Mouse (Mus musculus) liver, embryonic 11.5 days (tissue): ENCODE measurements around the gene Hba-a2. TPM values are rescaled to one million over a fixed set of nuclear protein-coding genes. Genes with fewer than 3 reads are reported as not detected.
"Not testable (repeated sequence)": the region's sequence is repeated elsewhere in the genome, so short reads cannot be mapped to it uniquely, and the experiment has no call there.

ENCODE experiments used
- ATAC-seq: fragments of 200-750 bp; cut with Nextera tagmentation; replicated peaks from 2 replicates; pipeline ENCODE4 v1.8.0; 2017; ENCODE audit warnings: moderate number of reproducible peaks, mild to moderate bottlenecking, moderate TSS enrichment, moderate library complexity; ENCODE audit not compliant: low FRiP score
- DNase-seq: peaks from one replicate; pipeline ENCODE4 v3.0.0-alpha.2; 2017; ENCODE audit warnings: low spot score
- H3K27ac ChIP-seq: fragments of 300-500 bp; sonication (generic); 2 replicates; pipeline ENCODE4 v1.5.1; 2014; ENCODE audit warnings: mild to moderate bottlenecking, low read depth, low read length, control low read depth
- H3K27me3 ChIP-seq: fragments of 300-500 bp; sonication (generic); replicated peaks from 2 replicates; pipeline ENCODE4 v1.6.1; 2014; ENCODE audit warnings: low read length, mixed read lengths; ENCODE audit not compliant: control insufficient read depth, insufficient read depth
- H3K36me3 ChIP-seq: fragments of 300-500 bp; sonication (generic); 2 replicates; pipeline ENCODE4 v1.6.1; 2014; ENCODE audit warnings: mild to moderate bottlenecking, low read length, moderate library complexity, mixed read lengths; ENCODE audit not compliant: control insufficient read depth, insufficient read depth
- H3K4me1 ChIP-seq: fragments of 300-500 bp; sonication (generic); replicated peaks from 2 replicates; pipeline ENCODE4 v1.6.1; 2014; ENCODE audit warnings: low read length, mixed read lengths; ENCODE audit not compliant: control insufficient read depth, insufficient read depth
- H3K4me2 ChIP-seq: fragments of 300-500 bp; sonication (generic); 2 replicates; pipeline ENCODE4 v1.6.1; 2014; ENCODE audit warnings: mild to moderate bottlenecking, control low read depth, moderate library complexity
- H3K4me3 ChIP-seq: fragments of 300-500 bp; sonication (generic); 2 replicates; pipeline ENCODE4 v1.5.1; 2014; ENCODE audit warnings: low read depth, low read length, control low read depth
- H3K9ac ChIP-seq: fragments of 300-500 bp; sonication (generic); 2 replicates; pipeline ENCODE4 v1.6.1; 2014; ENCODE audit warnings: low read depth, low read length, control low read depth
- H3K9me3 ChIP-seq: fragments of 300-500 bp; sonication (generic); 2 replicates; pipeline ENCODE4 v1.6.1; 2016; ENCODE audit warnings: low read length, inconsistent platforms, mixed read lengths; ENCODE audit not compliant: control insufficient read depth
- WGBS: fragments of 180-500 bp; shearing (Covaris S2); extraction: QIAGEN DNeasy Blood & Tissue Kit; methylation state at CpG from one replicate; pipeline ENCODE4 v1.1.7; 2014; 5-methylcytosine and 5-hydroxymethylcytosine counted together
- polyA plus RNA-seq: library from polyadenylated mRNA; unstranded; fragments of >200 nt; fragmentation: Nextera tagmentation; extraction: Ambion mirVana; gene quantifications from 2 replicates; pipeline ENCODE4 v1.2.1, GENCODE M21; 2014

The Hba-a2 gene
- polyA plus RNA-seq, 1 experiment from 2014 or later: 25,282 TPM

DNA sequence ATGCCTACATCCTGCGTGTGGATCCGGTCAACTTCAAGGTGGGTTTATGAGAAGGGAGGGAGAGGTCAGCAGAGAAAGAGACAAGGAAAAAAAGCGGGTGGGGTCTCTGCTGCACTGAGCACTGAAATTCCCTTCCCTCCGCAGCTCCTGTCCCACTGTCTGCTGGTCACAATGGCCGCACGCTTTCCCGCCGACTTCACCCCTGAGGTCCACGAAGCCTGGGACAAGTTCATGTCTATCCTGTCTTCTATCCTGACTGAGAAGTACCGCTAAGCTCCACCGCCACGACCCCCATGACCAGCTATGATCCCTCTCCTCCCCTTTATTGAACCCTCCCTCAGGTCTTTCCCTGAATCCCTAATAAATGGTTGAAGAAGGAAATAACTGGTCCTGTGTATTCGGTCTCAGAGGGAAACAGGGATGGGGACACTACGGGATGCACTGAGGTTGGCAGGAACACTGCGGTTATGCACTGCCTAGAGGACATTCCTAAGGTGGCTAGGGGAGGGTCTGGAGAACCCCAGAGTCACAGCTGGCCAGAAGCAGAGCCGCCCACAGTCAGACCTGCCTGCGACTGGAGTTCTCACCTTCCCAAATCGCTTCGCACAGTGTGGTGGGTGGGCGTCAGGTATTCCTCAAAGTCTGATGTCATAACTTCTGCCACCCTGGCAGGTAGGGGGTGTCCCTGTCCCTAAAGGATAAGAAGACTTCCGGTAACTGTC is 18.4 kb upstream of the Hba-a2 start:
- Histone ChIP-seq H3K36me3 (no peaks in the 10 kb centered on the region), H3K4me1 (peaks cover 13% of the 10 kb centered on the region), H3K27me3 (peaks cover 32% of the 10 kb centered on the region), H3K4me3 (0 out of 2 replicates have a peak overlapping the region, but pooled peaks have one; percentile 6), H3K27ac (peak overlapping the region; percentile 40; the same call in 1 of the 2 replicates), H3K4me2 (no peak overlapping the region), H3K9ac (peak overlapping the region; percentile 10; the same call in 1 of the 2 replicates), H3K9me3 (no peaks in the 10 kb centered on the region)
- 57% methylated on average over 21 of the region's 21 CpGs for WGBS
- no peak for DNase-seq
- peak; percentile 27; the same call in 1 of the 2 replicates for ATAC-seq

DNA sequence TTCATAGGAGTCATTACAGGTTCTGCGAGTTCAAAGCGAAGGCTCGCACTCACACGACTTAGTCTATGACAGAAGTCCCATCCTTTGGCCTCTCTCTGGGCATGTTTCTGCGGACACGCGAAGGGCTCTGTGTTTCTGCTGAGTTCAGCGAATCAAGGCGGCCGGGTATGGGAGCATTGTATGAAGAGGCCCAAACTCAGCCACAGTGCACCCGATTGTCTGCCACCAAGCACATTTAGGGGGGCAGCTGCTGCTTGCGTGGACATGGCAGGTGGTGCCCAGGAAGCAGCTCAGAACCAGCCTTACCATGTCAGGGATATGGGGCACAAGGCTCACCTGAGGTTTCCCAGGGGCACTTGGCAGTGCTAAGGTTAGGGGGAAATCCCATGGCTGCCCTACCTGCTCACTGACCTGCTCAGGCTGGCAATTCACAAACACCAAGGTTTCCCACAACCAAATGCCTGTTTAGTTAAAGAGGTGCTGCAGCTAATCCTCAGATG is 17.8 kb upstream of the Hba-a2 start:
- Histone ChIP-seq H3K4me2 (no peak overlapping the region; the same call in 1 of the 2 replicates), H3K9me3 (no peaks in the 10 kb centered on the region), H3K27me3 (peaks cover 32% of the 10 kb centered on the region), H3K27ac (peak overlapping the region; percentile 40; the same call in 1 of the 2 replicates), H3K9ac (no peak overlapping the region), H3K4me1 (peaks cover 13% of the 10 kb centered on the region), H3K4me3 (no peak overlapping the region), H3K36me3 (no peaks in the 10 kb centered on the region)
- DNase-seq (no peak), ATAC-seq (no peak)
- 70% methylated on average over 12 of the region's 12 CpGs for WGBS

DNA sequence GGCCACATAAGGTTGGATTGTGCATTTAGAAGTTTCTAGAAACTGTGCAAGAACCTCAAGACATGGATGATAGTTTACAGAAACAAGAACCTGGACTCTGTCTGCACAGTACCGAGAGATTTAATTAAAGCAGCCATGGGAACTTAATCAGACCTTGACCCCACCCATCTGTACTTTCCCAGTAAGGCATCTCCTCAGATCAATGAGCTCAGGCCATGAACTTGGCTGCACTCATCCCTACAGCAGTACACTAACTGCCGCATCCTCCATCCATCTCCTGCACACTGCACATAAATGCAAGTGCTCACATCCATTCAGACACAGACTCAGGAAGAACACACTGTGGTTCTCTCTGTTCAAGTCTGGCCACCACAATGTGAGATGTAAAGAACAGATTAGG is 15.6 kb upstream of the Hba-a2 start:
- Histone ChIP-seq H3K4me1 (peaks cover 13% of the 10 kb centered on the region), H3K36me3 (no peaks in the 10 kb centered on the region), H3K9ac (peak overlapping the region; percentile 65; the same call in 1 of the 2 replicates), H3K4me2 (peak overlapping the region; percentile 48), H3K27me3 (peaks cover 32% of the 10 kb centered on the region), H3K4me3 (no peak overlapping the region), H3K27ac (peak overlapping the region; percentile 87), H3K9me3 (no peaks in the 10 kb centered on the region)
- DNase-seq (no peak), ATAC-seq (no peak)
- 78% methylated on average over 2 of the region's 2 CpGs for WGBS

DNA sequence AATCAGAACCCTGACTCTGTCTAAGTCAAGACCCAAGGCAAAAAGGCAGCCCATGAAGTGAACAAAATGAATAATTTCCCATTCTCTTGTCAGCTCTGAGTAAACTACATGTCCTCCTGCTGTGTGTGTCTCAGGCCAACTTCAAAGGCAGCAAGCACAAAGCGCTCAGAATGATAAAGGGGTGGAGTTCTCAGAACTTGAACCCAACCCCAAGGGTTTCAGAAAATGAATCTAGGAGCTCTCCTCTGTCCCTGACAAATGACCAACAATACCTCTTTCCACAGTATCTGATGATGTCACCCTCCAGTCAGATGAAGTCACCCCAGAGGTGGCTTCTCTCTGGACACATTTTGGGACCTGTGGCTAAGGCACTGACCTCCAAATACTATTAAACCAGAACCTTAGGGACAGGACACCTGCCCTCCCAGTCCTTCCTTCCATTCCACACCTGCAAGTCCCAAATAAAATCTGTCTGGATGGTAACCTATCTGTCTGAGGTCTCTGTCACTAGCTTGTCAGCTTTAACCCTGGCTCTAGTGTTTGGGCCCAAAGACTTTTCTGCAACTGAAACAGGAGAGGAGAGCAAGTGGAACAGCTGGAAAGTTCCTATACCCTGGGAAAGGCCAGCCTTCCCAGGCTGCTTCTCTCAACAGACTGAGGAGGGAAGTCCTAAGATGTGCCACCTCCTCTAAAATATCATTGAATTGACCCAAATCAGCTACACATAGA is 14.7 kb upstream of the Hba-a2 start:
- Histone ChIP-seq H3K9ac (peak overlapping the region; percentile 65), H3K4me2 (peak overlapping the region; percentile 48), H3K4me3 (no peak overlapping the region), H3K4me1 (peaks cover 13% of the 10 kb centered on the region), H3K27me3 (peaks cover 29% of the 10 kb centered on the region), H3K36me3 (no peaks in the 10 kb centered on the region), H3K27ac (peak overlapping the region; percentile 87), H3K9me3 (no peaks in the 10 kb centered on the region)
- ATAC-seq: no peak
- 46% methylated on average over 1 of the region's 1 CpGs for WGBS
- DNase-seq: no peak

DNA sequence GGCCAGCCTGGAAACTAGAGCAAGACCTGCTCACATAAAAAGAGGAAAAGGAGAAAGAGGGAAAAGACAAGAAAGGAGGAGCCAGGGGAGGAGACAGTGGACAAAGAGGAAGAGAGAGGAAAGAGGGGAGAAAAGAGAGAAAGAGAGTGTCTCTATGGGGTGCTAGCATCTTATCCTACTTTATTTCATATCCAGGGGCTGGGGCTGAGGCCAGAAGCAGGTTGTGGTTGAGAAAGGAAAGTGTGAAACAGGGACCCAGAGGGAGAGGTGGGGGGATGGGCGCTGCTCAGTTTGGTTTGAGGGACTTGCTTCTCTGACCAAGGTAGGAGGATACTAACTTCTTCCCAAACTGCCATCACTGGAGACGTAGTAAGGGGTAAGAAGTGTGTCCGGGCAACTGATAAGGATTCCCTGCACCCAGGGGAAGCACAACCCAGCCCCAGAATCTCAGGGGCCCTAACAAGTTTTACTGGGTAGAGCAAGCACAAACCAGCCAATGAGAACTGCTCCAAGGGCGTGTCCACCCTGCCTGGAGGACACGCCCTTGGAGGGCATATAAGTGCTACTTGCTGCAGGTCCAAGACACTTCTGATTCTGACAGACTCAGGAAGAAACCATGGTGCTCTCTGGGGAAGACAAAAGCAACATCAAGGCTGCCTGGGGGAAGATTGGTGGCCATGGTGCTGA is 13.1 kb upstream of the Hba-a2 start, which contains the start of gene Hba-a1:
TSS of gene Hba-a1 (plus strand) at position 421 of the 687 bp plus-strand sequence.
- peak within 1 kb of the TSS; percentile 32 for H3K4me3 ChIP-seq
- H3K9ac ChIP-seq: peak within 1 kb of the TSS; percentile 55
- 11% methylated on average over 1 of the region's 5 CpGs for WGBS
- H3K27ac ChIP-seq: peak within 1 kb of the TSS; percentile 87
- H3K4me1 ChIP-seq: peaks cover 13% of the 10 kb centered on the region
- not testable (repeated sequence) for H3K36me3 ChIP-seq, DNase-seq, H3K9me3 ChIP-seq
- H3K27me3 ChIP-seq: peaks cover 19% of the 10 kb centered on the region
- peak; percentile 79 for ATAC-seq
- peak within 1 kb of the TSS; percentile 51 for H3K4me2 ChIP-seq

DNA sequence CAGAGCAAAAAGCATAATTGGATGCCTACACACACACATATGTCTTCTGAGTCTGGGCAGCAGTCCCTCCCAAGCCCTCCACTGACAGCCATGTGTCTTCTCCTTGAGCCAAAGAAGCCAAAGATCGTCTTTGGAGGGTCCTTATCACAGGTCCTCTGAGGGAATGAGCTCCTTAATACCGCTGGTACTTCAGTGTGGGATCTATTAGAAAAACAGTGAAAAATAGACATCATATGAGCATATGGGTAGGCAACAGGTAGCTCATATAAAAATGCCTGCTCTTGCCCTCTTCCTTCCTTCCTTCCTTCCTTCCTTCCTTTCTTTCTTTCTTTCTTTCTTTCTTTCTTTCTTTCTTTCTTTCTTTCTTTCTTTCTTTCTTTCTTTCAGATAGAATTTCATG is 11.7 kb upstream of the Hba-a2 start:
- H3K9me3 ChIP-seq, H3K27me3 ChIP-seq, H3K36me3 ChIP-seq, DNase-seq: not testable (repeated sequence)
- Histone ChIP-seq H3K27ac (peak overlapping the region; percentile 71), H3K4me3 (peak overlapping the region; percentile 32), H3K9ac (peak overlapping the region; percentile 55), H3K4me2 (peak overlapping the region; percentile 43), H3K4me1 (peaks cover 13% of the 10 kb centered on the region)
- ATAC-seq: peak; percentile 4
- WGBS: 34% methylated on average over 2 of the region's 2 CpGs

DNA sequence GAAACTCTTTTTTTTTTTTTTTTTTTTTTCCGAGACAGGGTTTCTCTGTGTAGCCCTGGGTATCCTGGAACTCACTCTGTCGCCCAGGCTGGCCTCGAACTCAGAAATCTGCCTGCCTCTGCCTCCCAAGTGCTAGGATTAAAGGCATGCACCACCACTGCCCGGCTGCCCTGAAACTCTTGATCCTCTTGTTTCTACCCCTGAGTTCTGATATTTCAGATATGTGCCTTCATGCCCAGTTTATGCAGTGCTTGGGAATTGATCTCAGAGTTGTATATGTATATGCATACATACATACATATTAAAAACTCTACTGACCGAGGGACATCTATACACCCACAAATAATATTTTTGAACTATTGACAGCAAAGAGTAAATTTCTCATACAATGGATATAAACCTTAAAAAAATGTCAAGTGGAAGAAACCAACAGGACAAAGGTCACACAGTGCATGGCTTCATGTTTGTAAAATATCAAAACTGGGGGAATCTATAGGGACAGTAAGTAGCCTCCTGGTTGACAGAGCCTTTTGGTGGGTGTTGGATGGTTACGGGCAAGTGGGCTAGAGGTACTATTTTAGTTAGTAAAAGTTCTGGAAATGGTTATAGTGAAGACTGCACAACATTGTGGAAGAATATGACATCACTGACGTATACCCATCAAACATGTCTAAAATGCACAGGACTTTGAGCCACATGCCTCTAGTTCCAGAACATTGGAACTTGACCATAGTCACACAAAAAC is 11.1 kb upstream of the Hba-a2 start:
- no peak for DNase-seq
- Histone ChIP-seq H3K27ac (peak overlapping the region; percentile 71; the same call in 1 of the 2 replicates), H3K9me3 (no peaks in the 10 kb centered on the region), H3K4me1 (peaks cover 13% of the 10 kb centered on the region), H3K27me3 (peaks cover 2% of the 10 kb centered on the region; the same call in 1 of the 2 replicates), H3K4me3 (peak overlapping the region; percentile 27; the same call in 1 of the 2 replicates), H3K9ac (0 out of 2 replicates have a peak overlapping the region, but pooled peaks have one; percentile 12), H3K4me2 (peak overlapping the region; percentile 39), H3K36me3 (no peaks in the 10 kb centered on the region)
- ATAC-seq: peak; percentile 74
- WGBS: 61% methylated on average over 7 of the region's 7 CpGs

DNA sequence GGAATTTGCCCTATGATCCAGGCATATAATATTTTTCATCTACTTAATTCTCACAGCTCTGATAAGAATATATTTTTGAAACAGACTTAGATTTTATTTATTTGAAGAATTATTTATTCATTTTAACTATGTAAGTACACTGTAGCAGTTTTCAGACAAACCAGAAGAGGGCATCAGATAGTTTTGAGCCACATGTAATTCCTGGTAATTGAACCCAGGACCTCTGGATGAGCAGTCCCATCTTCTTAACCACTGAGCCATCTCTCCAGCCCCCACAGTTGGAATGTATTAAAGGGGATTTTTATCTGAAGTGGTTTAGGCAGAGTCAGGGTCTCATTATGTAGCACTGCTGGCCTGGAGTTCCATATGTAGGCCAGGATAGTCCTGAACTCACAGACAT is 10.4 kb upstream of the Hba-a2 start:
- not testable (repeated sequence) for ATAC-seq, H3K36me3 ChIP-seq, H3K27ac ChIP-seq, DNase-seq, H3K4me3 ChIP-seq, H3K9me3 ChIP-seq, H3K4me2 ChIP-seq, H3K27me3 ChIP-seq, H3K9ac ChIP-seq
- H3K4me1 ChIP-seq: peaks cover 11% of the 10 kb centered on the region
